Mouse (Mus musculus) adrenal gland, postnatal 14 days (tissue): ENCODE results near the gene Paox. TPM values are rescaled to one million over a fixed set of nuclear protein-coding genes. Genes with fewer than 3 reads are reported as not detected.

Experiments
- DNase-seq: peaks from one replicate; pipeline ENCODE4 v3.0.0; 2021; ENCODE audit warnings: mixed read lengths
- total RNA-seq: library from RNA; stranded (reverse); gene quantifications from 2 replicates; pipeline ENCODE4 v1.2.3, GENCODE M21; 2021

The Paox gene
- total RNA-seq, 1 experiment from 2014 or later = 20.8 TPM

GRCm38 (mm10) chr7:140170863-140171262 lies 55.3 kb downstream of the Paox start:
- DNase-seq = no peak

DNA sequence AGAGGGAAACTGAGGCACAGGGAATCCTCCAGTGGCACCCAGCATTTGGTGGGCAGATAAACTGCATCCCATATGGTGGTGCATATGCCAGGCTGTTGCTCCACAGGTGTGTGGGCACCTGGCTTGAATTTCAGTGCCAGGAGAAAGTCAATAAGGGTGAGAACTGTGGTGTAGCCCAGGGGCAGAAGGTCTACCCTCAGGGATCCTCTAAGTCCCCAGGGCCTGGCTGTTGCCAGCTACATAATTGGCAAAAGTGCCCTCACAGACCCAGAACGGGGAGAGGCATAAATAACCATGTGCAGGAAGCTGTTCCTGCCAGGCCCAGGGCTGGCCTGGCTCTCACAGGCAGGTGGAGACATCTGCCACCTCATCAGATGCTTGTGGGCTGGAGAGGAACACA lies 57.3 kb downstream of the Paox start, which contains the start of gene Olfr523:
Gene Olfr523, plus strand, starts transcription at position 282 of the 400 bp plus-strand sequence.
- no peak for DNase-seq

DNA sequence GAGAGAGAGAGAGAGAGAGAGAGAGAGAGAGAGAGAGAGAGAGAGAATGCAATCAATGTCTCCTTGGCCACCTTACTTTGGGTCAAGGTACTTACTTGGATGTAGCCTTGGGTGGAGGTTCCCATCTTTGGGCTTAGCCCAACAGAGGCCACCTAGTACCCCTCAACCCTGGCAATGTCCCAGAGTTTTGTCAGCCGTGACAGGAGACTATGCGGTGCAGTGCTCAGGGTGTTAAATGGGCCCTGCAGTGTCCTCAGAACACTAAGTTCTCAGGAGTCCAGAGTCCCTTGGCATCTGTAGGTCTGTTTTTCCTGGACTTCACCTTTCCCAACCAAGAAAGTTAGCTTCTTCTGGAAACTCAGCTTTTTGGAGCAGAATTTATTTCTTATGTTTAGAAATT lies 63.6 kb downstream of the Paox start:
- no peak for DNase-seq

DNA sequence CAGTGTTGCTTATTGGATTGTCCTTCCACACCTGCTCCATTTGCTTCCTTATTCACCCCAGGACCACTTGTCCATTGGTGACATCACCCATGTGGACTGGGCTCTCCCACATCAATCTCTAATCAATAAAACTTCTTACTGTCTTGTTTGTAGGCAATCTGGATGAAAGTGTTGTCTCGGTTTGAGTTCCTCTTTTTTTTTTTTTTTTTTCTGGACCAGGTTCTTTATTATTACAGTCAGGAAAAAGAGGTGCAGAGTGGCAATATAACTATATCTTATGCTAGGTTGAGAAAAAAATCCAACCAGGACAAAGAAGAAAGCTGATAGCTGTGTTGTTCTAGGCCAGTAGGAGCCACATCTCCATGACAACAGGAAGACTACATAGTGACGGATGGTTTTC lies 65.1 kb downstream of the Paox start:
- DNase-seq = no peak

- no peak for DNase-seq
These were observed 68.6 kb downstream of the Paox start for GRCm38 (mm10) chr7:140184206-140184605.

Other genes with a start within 250 kb of the Paox start
- 0.63 and 0.71 TPM in 2 replicates for gene Kndc1, start 221.1 kb upstream of the Paox start, total RNA-seq
- not detected in 2 replicates for gene Utf1, start 172.0 kb upstream of the Paox start, total RNA-seq
- gene 6430531B16Rik, start 137.0 kb upstream of the Paox start, total RNA-seq = not detected in 2 replicates
- gene Adam8, start 123.2 kb upstream of the Paox start, total RNA-seq = 1.5 and 3.0 TPM in 2 replicates
- gene Zfp511, start 79.4 kb upstream of the Paox start, total RNA-seq = 16.3 and 18.2 TPM in 2 replicates
- 27.2 and 28.0 TPM in 2 replicates for gene Tubgcp2, start 79.1 kb upstream of the Paox start, total RNA-seq
- not detected in 2 replicates for gene Msx3, start 66.7 kb upstream of the Paox start, total RNA-seq
- 6.8 and 7.7 TPM in 2 replicates for gene Caly, start 33.3 kb upstream of the Paox start, total RNA-seq
- not detected in 2 replicates for gene Prap1, start 22.4 kb upstream of the Paox start, total RNA-seq
- gene Fuom, start 13.4 kb upstream of the Paox start, total RNA-seq = 70.4 and 79.8 TPM in 2 replicates
- 536 and 571 TPM in 2 replicates for gene Echs1, start 677 bp downstream of the Paox start, total RNA-seq
- 41.3 and 48.7 TPM in 2 replicates for gene Mtg1, start 21.8 kb downstream of the Paox start, total RNA-seq
- 0.67 and 1.4 TPM in 2 replicates for gene Sprn, start 39.1 kb downstream of the Paox start, total RNA-seq
- gene Olfr522, start 49.0 kb downstream of the Paox start, total RNA-seq = not detected in 2 replicates
- gene Olfr523, start 57.4 kb downstream of the Paox start, total RNA-seq = not detected in 2 replicates
- not detected in 2 replicates for gene Olfr524, start 90.2 kb downstream of the Paox start, total RNA-seq
- 0.15 TPM in 1 of 2 replicates, not detected in the other for gene Cd163l1, start 102.5 kb downstream of the Paox start, total RNA-seq
- 0.30 TPM in 1 of 2 replicates, not detected in the other for gene 5830411N06Rik, start 131.5 kb downstream of the Paox start, total RNA-seq
- gene Olfr525, start 205.1 kb downstream of the Paox start, total RNA-seq = not detected in 2 replicates
- not detected in 2 replicates for gene Olfr527, start 218.2 kb downstream of the Paox start, total RNA-seq
- not detected in 2 replicates for gene Olfr60, start 245.9 kb downstream of the Paox start, total RNA-seq